Mouse (Mus musculus): ENCODE measurements around the gene Vsig8.

Gene Vsig8

GRCm38 (mm10) chr1:172555638-172556037 is at the start of gene Vsig8:
TSS of gene Vsig8 (plus strand) at chr1:172555938.
- no peak for DNase-seq (ENCODE audit: low read depth, low spot score)

DNA sequence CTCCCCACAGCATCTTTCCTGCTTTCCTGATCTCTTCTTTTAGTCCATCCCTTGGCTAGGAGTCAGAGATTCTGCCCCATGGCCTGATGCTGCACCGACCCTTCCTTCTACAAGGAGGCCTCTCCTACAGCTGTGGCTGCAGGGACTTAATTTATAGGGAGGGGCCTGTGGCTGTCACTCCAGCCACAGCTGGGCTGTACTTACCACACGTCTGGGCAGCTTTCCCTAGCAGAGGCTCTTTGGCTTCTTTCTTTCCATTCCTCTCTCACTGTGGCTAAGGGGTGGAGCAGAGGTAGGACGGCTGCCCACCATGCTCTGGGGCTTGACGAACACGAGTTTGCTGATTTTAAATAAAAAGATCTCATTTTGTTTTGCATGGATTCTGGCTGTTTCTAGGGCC is 48.7 kb upstream of the Vsig8 start:
- DNase-seq (ENCODE audit: low read depth, low spot score): no peak

DNA sequence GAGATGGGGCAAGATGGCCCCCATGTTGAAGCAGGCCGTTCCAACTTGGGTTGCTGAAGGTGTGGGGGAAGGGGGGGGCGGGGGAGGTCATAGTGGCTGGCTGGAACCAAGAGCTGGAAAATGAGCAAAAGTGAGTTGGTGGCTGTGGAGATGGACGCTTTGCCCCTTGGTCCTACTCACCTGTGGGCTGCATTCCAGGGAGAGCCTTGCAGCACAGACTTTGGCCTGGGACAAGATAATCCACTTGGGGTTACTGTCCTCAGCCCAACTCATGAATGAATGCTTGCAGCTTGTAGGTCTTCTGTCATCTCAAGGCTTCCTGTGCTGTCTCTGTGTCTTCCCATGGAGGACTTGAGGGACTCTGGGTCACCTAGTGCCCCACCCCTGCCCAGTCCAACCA is 48.0 kb upstream of the Vsig8 start:
- no peak for DNase-seq (ENCODE audit: low read depth, low spot score)

DNA sequence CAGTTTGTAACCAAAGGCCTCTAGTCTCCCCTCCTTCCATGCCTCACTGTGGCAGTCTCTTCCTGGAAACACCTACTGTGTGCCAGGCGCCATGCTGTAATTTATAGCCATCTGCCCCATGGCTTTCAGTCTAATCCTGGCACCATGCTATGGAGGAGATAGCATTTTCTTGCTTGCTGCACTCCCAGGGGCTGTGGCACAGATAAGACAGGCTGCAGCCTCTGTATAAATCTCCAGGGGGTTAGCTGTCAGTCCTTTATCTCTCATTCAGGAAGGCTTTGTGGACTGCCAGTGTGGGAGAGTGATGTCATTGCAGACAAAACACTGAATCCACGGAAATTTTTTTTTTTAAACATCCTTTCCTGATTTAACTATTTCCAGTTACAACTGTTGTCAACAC is 47.6 kb upstream of the Vsig8 start:
- DNase-seq (ENCODE audit: low read depth, low spot score): no peak

DNA sequence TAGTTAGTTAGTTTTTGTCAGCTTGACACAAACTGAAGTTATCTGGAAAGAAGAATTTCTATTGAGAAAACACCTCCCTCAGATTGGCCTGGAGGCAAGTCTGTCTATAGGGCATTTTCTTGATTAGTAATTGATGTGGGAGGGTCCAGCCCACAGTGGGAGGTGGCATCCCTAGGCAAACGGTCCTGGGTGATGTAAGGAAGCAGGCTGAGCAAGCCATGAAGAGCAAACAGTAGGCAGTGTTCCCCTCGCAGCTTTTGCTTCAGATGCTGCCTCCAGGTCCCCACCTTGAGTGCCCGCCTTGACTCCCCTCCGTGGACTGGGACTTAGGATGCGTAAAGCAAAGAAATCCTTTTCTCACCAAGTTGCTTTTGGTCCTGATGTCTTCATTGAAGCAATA is 46.5 kb upstream of the Vsig8 start:
- DNase-seq (ENCODE audit: low read depth, low spot score): no peak

- DNase-seq (ENCODE audit: low read depth, low spot score): no peak
Measured at GRCm38 (mm10) chr1:172509983-172510382, 45.8 kb upstream of the Vsig8 start.

DNA sequence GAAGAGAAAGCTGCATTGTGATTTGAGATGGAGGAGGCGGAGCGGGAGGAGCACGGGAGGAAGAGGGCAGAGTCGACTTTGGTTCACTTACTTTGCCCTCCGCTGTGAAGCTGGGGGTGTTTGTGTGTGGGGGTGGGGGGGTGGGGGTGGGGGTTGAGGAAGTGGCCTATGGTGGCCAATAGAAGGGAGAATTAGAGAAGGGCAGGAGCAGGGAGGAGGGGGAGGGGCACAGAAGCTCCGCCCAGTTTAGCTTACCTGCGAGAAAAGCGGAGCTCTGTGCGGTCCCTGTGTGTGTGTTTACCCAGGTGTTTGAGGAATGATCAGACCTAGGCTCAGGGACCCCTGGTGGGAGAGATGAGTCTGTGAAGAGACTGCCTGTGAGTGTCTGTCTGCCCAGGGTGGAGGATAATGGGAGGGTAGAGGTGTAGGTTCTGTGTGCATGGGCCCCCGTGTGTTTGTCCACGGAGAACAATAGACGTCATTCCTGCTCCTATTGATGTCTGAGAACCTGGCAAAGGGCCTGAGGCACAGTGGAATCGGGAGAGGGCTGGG is 45.2 kb upstream of the Vsig8 start:
- DNase-seq (ENCODE audit: low read depth, low spot score): no peak

- DNase-seq (ENCODE audit: low read depth, low spot score): peak; percentile 64
Measured at GRCm38 (mm10) chr1:172512962-172513361, 42.8 kb upstream of the Vsig8 start.

DNA sequence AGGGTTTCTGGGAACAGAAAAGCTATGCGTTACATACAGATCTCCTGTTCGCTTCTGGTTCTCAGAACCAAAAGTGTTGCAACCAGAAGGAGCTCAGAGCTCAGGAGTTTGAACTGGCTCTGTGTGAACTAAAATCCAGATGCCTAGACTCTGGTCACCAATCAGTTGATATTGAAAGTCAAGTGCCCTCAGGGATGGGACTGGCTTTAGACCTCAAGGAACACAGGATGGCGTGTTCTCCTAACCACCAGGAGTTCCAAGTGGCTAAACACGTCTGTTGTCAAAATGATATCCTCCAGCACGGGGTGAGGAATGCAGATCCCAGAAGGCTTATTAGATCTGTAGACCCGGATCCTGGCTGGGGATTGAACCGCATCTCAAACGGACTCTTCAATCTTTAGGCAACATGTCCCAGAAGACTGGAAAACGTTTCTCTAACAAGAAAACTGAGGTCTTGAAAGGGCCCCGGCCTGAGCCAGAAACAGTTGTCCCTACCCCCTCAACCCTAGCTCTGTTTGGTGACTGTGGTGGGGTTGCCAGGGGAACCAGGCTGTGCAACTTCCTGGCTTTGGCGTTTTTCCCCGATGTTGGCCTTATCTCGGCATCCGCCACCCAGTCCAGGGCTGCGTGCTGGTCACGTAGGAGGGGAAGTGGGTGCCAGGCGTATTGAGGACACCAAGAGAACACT is 42.1 kb upstream of the Vsig8 start:
- peak; percentile 68 for DNase-seq (ENCODE audit: low read depth, low spot score)

DNA sequence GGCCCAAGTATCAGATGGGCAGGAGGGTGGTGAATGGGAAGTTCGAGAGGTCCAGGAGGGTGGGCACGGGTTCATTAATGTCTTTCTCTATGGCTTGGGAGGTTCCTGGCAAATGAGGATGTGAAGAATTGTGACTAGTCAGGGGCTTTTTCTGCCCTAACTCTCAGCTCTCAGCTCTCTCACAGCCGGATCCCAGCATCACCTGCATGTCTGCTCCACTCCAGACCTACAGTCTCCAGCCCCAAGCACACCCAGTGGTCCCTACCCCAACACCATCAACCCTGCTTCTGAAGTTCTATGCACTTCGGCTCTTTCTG is 41.6 kb upstream of the Vsig8 start:
- DNase-seq (ENCODE audit: low read depth, low spot score): no peak

GRCm38 (mm10) chr1:172514551-172515268 is 41.0 kb upstream of the Vsig8 start:
- DNase-seq (ENCODE audit: low read depth, low spot score): no peak

GRCm38 (mm10) chr1:172515396-172515795 is 40.3 kb upstream of the Vsig8 start:
- DNase-seq (ENCODE audit: low read depth, low spot score): no peak

- DNase-seq (ENCODE audit: low read depth, low spot score): no peak
Measured at GRCm38 (mm10) chr1:172518013-172518412, 37.7 kb upstream of the Vsig8 start.

DNA sequence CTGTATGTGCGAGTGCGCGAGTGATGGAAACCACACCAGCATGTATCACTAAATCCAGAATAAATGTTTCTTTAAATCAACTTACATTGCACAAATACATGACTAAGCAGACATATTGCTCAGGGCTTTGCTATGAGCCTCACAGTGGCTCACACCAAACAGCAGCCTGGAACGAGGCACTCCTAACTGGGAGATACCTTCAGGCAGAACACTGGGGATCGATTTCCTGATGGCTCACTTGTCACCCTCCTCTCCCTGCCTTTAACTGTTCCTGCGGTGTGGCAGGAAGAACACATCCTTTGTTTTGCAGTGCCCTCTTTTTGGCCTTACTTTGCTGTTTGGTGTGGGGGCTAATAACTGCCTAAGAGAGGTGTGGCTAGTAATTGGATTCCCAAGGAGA is 36.1 kb upstream of the Vsig8 start:
- DNase-seq (ENCODE audit: low read depth, low spot score): no peak

DNA sequence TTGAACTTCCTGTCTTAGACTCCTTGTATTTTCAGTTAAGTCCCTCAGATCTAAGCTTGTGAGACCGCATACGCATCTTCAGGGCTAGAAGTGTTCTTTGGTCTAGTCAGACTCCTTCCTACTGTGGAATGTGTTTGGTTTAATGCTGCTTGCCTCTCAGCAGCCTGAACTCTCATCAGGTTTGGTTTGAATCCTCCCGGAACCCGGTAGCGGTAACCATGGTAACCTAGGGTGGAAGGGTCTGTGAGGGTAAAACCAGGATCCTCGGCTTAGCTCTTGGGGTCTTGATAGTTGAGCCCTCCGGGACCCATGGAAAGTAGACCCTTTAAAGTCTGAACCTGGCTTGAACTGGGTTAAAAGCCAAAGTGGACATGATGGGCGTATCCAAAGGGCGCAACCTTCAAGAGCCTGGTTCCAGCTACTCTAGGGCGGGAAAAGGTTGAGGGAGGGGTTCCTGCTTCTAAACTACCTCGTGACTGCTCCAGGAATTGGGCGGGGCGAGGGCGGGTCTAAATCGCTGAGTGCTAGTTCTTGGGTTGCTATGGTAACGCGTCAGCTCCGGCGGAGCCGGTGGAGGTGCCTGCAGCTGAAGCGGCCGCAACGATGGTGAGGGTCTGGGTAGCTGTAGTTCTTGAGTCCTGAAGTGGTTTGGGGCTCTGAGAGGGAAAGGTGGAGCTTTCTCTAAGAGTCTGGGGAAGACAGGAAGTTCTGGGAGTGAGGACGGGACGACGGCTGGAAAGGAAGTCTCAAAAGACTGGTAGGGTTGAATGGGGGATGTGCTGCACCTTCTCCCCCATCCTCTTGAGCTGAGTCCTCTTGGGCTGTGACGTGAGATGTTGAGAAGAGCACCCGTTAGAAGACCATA is 34.9 kb upstream of the Vsig8 start, which contains the start of gene Cfap45:
Gene Cfap45 (plus strand): TSS at position 226 of the 865 bp plus-strand sequence.
- peak; percentile 77 for DNase-seq (ENCODE audit: low read depth, low spot score)

DNA sequence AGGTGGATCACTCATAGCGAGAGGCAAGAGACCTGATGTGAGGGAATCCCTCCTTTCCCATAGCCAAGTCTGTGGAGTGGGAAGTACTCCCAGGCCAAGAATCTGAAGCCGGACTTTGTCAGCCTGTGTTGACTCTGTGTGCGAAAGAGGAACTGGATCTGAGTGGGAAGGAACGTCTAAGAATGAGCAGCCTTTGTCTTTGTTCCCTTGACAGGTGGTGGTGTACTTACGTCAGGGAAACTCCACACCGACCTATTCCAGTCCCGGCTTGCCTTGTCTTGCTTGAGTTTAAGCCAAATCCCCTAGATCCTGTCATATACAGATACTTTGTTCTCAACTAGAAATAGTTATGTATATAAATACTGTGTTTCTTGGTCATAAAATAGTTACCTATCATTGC is 33.2 kb upstream of the Vsig8 start:
- no peak for DNase-seq (ENCODE audit: low read depth, low spot score)

- DNase-seq (ENCODE audit: low read depth, low spot score): no peak
Measured at GRCm38 (mm10) chr1:172523699-172524101, 32.0 kb upstream of the Vsig8 start.

- DNase-seq (ENCODE audit: low read depth, low spot score): peak; percentile 64
Measured at GRCm38 (mm10) chr1:172525027-172525764, 30.5 kb upstream of the Vsig8 start.

DNA sequence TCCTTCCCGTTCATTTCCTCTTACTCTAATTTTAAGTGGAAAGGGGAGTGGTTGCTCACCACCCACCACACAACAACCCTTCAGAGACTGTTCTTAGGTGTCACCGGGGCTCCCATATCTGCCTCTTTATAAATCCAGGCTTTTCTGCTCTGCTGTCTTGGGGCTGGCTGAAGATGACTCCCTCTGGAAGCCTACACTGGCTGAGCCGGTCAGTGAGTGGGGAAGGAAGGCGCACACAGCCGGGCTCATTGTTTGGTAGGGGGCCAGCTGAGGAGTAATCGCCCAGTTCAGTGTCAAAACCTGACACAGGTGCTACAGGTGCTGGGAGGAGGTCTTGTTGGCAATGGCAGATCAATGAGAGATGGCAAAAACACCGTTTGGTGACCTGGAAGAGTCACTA is 29.8 kb upstream of the Vsig8 start:
- DNase-seq (ENCODE audit: low read depth, low spot score): no peak

- no peak for DNase-seq (ENCODE audit: low read depth, low spot score)
Measured at GRCm38 (mm10) chr1:172526380-172527081, 29.2 kb upstream of the Vsig8 start.

DNA sequence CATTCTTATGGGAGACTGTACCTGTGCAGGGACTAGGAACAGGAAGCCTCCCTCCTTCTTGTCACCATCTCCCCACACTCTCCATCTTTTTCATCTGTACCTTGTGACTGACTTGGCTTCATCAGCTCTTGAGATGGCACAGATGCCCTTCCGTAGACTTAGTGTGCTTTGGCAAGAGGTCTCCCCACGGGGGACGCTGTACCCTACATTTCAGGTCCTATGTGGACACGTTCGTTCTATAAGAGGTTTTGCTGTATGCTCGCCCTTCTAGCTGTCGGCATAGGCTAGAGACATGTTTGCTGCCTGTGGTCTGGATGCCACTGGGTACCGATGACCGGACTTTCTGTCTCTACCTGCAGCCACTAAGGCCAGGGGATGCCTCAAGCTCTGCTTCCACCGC is 28.3 kb upstream of the Vsig8 start:
- DNase-seq (ENCODE audit: low read depth, low spot score): no peak

All from skeletal muscle tissue, adult 2 months (tissue).